In the genomic region with DNA sequence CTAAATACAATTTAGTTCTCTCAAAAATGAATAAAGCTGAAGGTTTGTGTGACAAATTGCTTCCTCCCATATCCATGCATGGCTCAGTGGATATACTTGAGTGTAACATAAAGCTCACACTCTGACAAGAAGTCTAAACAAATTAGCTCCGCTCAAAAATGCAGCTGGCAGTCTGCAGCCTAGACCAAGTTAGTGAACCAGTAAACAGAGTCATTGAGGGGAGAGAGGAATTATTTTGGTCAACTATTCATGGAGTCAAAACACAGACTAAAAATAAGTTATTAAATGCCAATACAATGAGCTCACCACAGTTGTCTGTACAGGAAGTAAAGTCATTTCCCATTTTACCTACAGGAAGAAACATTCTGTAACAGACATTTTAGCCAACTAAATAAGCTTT, we compare ENCODE assay signal across 16 mouse cellular contexts.
DNase-seq lines count a peak whose midpoint lies in the region; ATAC-seq and TF ChIP-seq lines count a peak whose summit lies in the region.
"Had no signal": no experiment of that assay in that cellular context is flagged by ENCODE, and none has a peak within 500 bp of the region (broad histone marks: within the 10 kb centered on the region; RNA-seq: fewer than 3 reads in every experiment).

No protein-coding gene starts in this region.

- no peak for TF ChIP-seq CTCF in lung, embryonic 14.5 days (IDR thresholded peaks at IDR 0.05; ENCODE audit: low read depth)

- no peak overlapping the region for H3K9ac ChIP-seq in heart, embryonic 15.5 days
- no peak overlapping the region for H3K9ac ChIP-seq in lung, embryonic 14.5 days
- H3K9ac ChIP-seq: limb, embryonic 12.5 days; liver, embryonic 15.5 days had no signal

- H3K4me1 ChIP-seq in heart, embryonic 15.5 days (replicated peaks) = 0 out of 2 replicates have a peak, but pooled peaks cover 3% of the 10 kb centered on the region
- H3K4me1 ChIP-seq in lung, embryonic 14.5 days (ENCODE audit: insufficient read depth) = no peaks in the 10 kb centered on the region
- H3K4me1 ChIP-seq: hindbrain, embryonic 10.5 days; limb, embryonic 12.5 days; liver, embryonic 15.5 days; midbrain, embryonic 10.5 days had no signal

- no peaks in the 10 kb centered on the region for H3K9me3 ChIP-seq in heart, embryonic 15.5 days (replicated peaks)
- no peaks in the 10 kb centered on the region for H3K9me3 ChIP-seq in lung, embryonic 14.5 days (ENCODE audit: low read depth, low read length)
- H3K9me3 ChIP-seq: G1E; hindbrain, embryonic 10.5 days; limb, embryonic 12.5 days; liver, embryonic 15.5 days; midbrain, embryonic 10.5 days had no signal

- WGBS in heart, embryonic 15.5 days = 45% methylated on average over 1 of the region's 1 CpGs
- 24% methylated on average over 1 of the region's 1 CpGs for WGBS in lung, embryonic 14.5 days

- no peak for DNase-seq in heart, postnatal 25 days (ENCODE audit: low spot score)
- DNase-seq in lung, embryonic 14.5 days = peak; percentile 60
- DNase-seq in lung, postnatal 14 days = no peak
- peak; percentile 6 for DNase-seq in c-Kit-positive CD71-negative TER-119-negative erythroid progenitor cells, embryonic 14.5 days (ENCODE audit: low read depth)
- DNase-seq in lung, postnatal 36 days = peak; percentile 6
- DNase-seq in cerebellum, adult 11 months = no peak
- DNase-seq: adrenal gland, postnatal 10 days; cerebellum, postnatal 14 days; gastrocnemius, postnatal 14 days had no signal

- intact Hi-C loops in heart, postnatal 25 days (cut with DNase I) = loop anchor here (2.0 kb wide), 1 partner anchor 233 kb away; the partner anchor contains the start of gene Pdgfd

- no peaks in the 10 kb centered on the region for H3K27me3 ChIP-seq in heart, embryonic 15.5 days
- no peaks in the 10 kb centered on the region for H3K27me3 ChIP-seq in lung, embryonic 14.5 days (ENCODE audit: insufficient read depth, low read length)
- H3K27me3 ChIP-seq: limb, embryonic 12.5 days; liver, embryonic 15.5 days had no signal

- no peak overlapping the region for H3K4me3 ChIP-seq in heart, embryonic 15.5 days
- no peak overlapping the region for H3K4me3 ChIP-seq in lung, embryonic 14.5 days (ENCODE audit: low read depth, low read length)
- H3K4me3 ChIP-seq: hindbrain, embryonic 10.5 days; limb, embryonic 12.5 days; liver, embryonic 15.5 days; midbrain, embryonic 10.5 days had no signal

- no peak for ATAC-seq in heart, embryonic 15.5 days (replicated peaks; ENCODE audit: insufficient number of reproducible peaks, insufficient read depth, low FRiP score, low read depth)
- peak; percentile 87; the same call in 1 of the 2 replicates for ATAC-seq in lung, embryonic 14.5 days (ENCODE audit: insufficient read depth)
- ATAC-seq: inflammation-experienced regulatory T-cells, adult 6 months had no signal

- no peaks in the 10 kb centered on the region for H3K36me3 ChIP-seq in heart, embryonic 15.5 days
- no peaks in the 10 kb centered on the region for H3K36me3 ChIP-seq in lung, embryonic 14.5 days (ENCODE audit: insufficient read depth)
- H3K36me3 ChIP-seq: G1E; hindbrain, embryonic 10.5 days; limb, embryonic 12.5 days; liver, embryonic 15.5 days; midbrain, embryonic 10.5 days had no signal

- H3K4me2 ChIP-seq in heart, embryonic 15.5 days = no peak overlapping the region
- no peak overlapping the region for H3K4me2 ChIP-seq in lung, embryonic 14.5 days
- H3K4me2 ChIP-seq: limb, embryonic 12.5 days; liver, embryonic 15.5 days had no signal

- peak overlapping the region; percentile 45 for H3K27ac ChIP-seq in heart, embryonic 15.5 days
- no peak overlapping the region for H3K27ac ChIP-seq in lung, embryonic 14.5 days (ENCODE audit: low read depth)
- H3K27ac ChIP-seq: hindbrain, embryonic 10.5 days; limb, embryonic 12.5 days; liver, embryonic 15.5 days; midbrain, embryonic 10.5 days had no signal

Comparison
In these comparisons a context has a peak if more than half of its experiments do, and no peak if none do; other contexts are left out.
1. DNase-seq: peak in lung, embryonic 14.5 days (single experiment), c-Kit-positive CD71-negative TER-119-negative erythroid progenitor cells, embryonic 14.5 days (single experiment) and lung, postnatal 36 days (single experiment); none in heart, postnatal 25 days (single experiment), lung, postnatal 14 days (single experiment) and cerebellum, adult 11 months (single experiment).